Mouse (Mus musculus): ENCODE results near the gene Zfp62. TPM values are rescaled to one million over a fixed set of nuclear protein-coding genes. Genes with fewer than 3 reads are reported as not detected.

Gene Zfp62
- total RNA-seq, 2 experiments from 2014 or later: 21.5 to 29.6 TPM

GRCm38 (mm10) chr11:49202523-49203061 is 500 bp upstream of the Zfp62 start:
- no peak for DNase-seq (ENCODE audit: low spot score)
- intact Hi-C loops (cut with DNase I): loop anchor here (2.0 to 10.0 kb wide), 2 partner anchors 42 to 398 kb away; partner anchors contain the start of genes Mgat1 and Rack1

DNA sequence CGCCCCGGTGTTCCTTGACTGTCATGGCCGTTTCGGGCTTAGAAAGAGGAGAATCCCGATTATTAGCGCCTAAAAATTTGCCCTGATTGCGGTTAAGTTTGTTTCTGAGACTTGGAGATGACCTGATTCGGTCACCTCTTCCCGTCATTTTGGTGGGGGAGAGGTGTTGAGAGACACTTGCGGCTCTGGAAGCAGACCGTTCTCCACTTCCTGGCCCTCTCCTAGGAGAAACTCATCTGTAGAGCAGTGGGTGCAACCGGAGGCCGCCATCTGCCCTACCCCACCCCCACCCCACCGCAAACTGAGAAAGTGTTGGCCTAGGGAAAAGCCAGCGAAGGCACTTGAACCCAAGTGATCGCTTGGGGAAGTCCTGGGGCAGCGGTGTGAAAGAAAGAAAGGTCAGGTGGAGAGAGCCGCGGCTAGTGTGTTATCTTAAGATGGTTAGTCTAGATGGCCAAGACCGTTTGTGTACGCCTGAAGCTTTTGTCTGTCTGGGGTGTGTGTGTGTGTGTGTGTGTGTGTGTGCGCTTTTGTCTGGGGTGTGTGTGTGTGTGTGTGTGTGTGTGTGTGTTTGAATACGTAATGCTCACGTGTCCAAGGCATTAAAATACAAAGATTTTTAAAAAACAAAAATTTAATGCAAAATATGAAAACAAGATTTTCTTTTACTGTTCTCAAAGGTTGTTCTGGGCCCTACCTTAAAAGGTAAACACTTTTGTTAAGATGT is 842 bp downstream of the Zfp62 start:
- intact Hi-C loops (cut with DNase I): loop anchor here (2.0 to 10.0 kb wide), 2 partner anchors 41 to 399 kb away; partner anchors contain the start of genes Mgat1 and Rack1
- DNase-seq (ENCODE audit: low spot score): no peak

DNA sequence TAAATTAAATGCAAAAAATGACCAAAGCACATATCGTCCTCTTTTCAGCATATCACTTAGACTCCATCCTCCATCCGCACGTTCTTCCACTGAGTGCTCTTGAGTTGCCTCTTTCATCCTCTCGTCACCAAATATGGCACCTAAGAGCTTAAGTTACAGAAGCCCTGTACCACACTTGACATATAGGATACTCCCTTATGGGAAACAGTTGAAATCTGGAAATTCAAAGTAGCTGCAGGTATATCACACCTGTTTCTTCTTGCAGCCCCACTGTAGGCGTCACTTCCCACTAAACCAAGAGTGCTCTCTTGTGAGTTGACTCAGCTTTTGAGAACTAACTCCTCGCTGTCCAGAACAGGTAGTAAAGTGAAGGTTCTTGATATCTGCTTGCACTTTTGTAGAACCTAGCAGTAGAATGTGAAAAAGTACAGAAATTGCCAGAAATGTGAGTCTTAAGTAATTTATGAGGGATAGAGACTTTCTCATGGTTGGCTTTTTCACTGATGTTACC is 2.0 kb downstream of the Zfp62 start:
- intact Hi-C loops (cut with DNase I): loop anchor here (10.0 kb wide), 1 partner anchor 400 kb away; the partner anchor contains the start of gene Rack1
- DNase-seq (ENCODE audit: low spot score): no peak

GRCm38 (mm10) chr11:49207495-49207894 is 4.4 kb downstream of the Zfp62 start:
- intact Hi-C loops (cut with DNase I): loop anchor here (10.0 kb wide), 1 partner anchor 403 kb away; the partner anchor contains the start of gene Rack1

GRCm38 (mm10) chr11:49212577-49212976 is 9.5 kb downstream of the Zfp62 start:
- no peak for DNase-seq (ENCODE audit: low spot score)
- intact Hi-C loops (cut with DNase I): no loop called here

More at GRCm38 (mm10) chr11:49207495-49207894, 4.4 kb downstream of the Zfp62 start:
- no peak for DNase-seq (ENCODE audit: low spot score)

- no peak for DNase-seq (ENCODE audit: low spot score)
- intact Hi-C loops (cut with DNase I): no loop called here
Observed at GRCm38 (mm10) chr11:49213505-49213904, 10.4 kb downstream of the Zfp62 start.

- intact Hi-C loops (cut with DNase I): no loop called here
- DNase-seq (ENCODE audit: low spot score): no peak
Observed at GRCm38 (mm10) chr11:49219271-49219670, 16.2 kb downstream of the Zfp62 start.

- intact Hi-C loops (cut with DNase I): no loop called here
- DNase-seq (ENCODE audit: low spot score): no peak
Observed at GRCm38 (mm10) chr11:49224455-49224854, 21.4 kb downstream of the Zfp62 start.

- intact Hi-C loops (cut with DNase I): no loop called here
- no peak for DNase-seq (ENCODE audit: low spot score)
Observed at GRCm38 (mm10) chr11:49232781-49233180, 29.7 kb downstream of the Zfp62 start.

GRCm38 (mm10) chr11:49235459-49236207 is 32.5 kb downstream of the Zfp62 start:
- DNase-seq (ENCODE audit: low spot score): no peak
- intact Hi-C loops (cut with DNase I): no loop called here

DNA sequence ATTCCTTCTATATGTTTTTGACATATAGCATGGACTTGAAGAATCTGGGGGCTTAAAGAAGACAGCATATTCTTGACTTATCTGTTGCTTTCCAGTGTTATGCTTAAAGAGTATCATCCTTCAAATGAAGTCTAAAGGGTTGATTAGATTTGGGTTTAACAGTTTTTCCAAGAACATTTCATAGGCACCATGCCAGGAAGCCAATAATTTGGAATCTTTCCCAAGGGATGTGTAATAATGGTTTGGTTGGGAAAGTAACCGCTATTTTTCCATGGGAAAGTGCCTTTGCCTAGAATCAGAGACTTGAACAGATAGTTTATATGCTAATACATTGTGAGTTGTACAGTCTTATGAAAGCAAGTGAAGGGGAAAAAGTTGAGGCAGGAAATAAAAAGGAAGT is 33.8 kb downstream of the Zfp62 start:
- intact Hi-C loops (cut with DNase I): no loop called here
- DNase-seq (ENCODE audit: low spot score): no peak

GRCm38 (mm10) chr11:49237532-49237931 is 34.4 kb downstream of the Zfp62 start:
- intact Hi-C loops (cut with DNase I): no loop called here
- no peak for DNase-seq (ENCODE audit: low spot score)

- no peak for DNase-seq (ENCODE audit: low spot score)
- intact Hi-C loops (cut with DNase I): no loop called here
Observed at GRCm38 (mm10) chr11:49240310-49240709, 37.2 kb downstream of the Zfp62 start.

DNA sequence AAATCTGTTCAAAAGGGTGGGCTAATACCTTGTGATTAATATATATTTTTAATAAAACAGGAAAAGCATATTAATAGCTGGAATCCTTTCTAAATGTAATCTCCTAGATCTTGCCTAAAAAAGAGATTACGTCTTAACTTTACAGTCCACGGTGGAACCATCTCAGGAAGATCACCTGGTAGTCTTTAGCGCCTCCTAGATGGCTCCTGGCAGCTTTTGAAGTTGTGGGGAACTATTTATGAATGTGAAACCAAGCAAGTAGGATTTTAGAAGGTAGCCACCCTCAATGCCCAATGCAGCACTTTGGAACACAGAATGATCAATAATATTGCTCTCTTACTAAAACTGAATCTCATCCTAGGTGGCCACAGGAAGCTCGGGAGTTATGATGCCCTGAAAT is 37.8 kb downstream of the Zfp62 start:
- DNase-seq (ENCODE audit: low spot score): no peak

DNA sequence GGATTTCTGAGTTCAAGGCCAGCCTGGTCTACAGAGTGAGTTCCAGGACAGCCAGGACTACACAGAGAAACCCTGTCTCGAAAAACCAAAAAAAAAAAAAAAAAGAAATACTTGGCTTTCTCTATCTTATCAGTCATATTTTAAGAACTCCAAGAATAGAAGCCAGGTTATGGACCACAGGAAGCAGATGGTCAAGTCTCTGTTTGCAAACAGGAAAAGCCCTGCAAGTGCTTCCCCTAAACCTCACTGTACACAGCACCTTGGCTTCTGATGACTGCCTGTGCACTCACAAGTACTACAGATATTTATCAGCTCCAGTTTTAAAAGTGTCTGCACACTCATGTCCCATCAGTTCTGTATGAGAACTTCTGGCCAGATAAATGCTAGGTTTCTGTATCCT is 38.4 kb downstream of the Zfp62 start:
- intact Hi-C loops (cut with DNase I): no loop called here
- no peak for DNase-seq (ENCODE audit: low spot score)

More for the DNA sequence above, 37.8 kb downstream of the Zfp62 start:
- intact Hi-C loops (cut with DNase I): no loop called here

GRCm38 (mm10) chr11:49242944-49243626 is 40.0 kb downstream of the Zfp62 start:
- intact Hi-C loops (cut with DNase I): no loop called here
- no peak for DNase-seq (ENCODE audit: low spot score)

DNA sequence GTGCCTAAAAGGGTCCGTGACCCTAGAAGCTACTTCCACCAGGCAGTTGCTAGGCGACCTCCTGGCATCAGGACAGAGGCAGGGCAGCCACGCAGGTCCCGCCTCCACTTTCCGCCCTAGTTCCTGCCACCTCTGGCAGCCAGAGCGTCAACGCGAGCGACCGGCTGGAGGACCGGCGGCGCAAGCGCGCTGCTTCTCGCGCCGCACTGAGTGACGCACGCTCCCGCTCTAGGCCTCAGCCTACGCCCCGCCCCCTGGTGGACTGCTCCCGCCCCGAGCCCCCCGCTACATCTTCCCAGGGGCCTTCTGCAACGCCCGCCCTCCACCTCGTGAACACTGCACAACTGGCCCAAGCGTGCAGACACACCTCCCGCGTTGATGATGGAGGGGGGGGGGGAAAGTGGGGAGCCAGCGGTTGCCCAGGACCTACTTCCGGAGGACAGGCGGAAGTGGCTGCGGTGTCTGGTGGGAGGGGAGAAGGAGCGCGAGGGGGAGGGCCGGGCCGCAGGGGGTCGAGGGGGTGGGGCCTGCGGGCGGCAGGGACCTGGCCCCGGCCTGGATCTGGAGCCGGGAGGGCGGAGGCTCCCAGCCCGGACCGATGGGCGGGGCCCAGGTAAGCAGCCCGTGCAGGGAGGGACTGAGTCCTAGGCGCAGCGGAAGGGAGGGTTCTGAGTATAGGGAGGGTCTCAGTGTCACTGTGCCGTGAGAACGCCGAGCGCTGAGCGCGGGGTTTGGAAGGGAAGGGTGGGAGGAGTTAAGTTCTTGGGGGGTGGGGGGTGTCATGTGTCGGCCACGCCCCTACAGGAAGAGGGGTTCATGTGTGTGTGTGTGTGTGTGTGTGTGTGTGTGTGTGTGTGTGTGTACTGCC is 40.9 kb downstream of the Zfp62 start, which contains the start of gene Mgat1:
TSS of gene Mgat1 (plus strand) at position 465 of the 868 bp plus-strand sequence.
- DNase-seq (ENCODE audit: low spot score): peak; percentile 89
- intact Hi-C loops (cut with DNase I): loop anchor here (2.0 kb wide), 1 partner anchor 41 kb away; the partner anchor contains the start of gene Zfp62

GRCm38 (mm10) chr11:49244595-49244930 is 41.5 kb downstream of the Zfp62 start:
- intact Hi-C loops (cut with DNase I): loop anchor here (2.0 kb wide), 1 partner anchor 42 kb away; the partner anchor contains the start of gene Zfp62
- no peak for DNase-seq (ENCODE audit: low spot score)

- intact Hi-C loops (cut with DNase I): loop anchor here (2.0 kb wide), 1 partner anchor 42 kb away; the partner anchor contains the start of gene Zfp62
- no peak for DNase-seq (ENCODE audit: low spot score)
Observed at GRCm38 (mm10) chr11:49245176-49245575, 42.1 kb downstream of the Zfp62 start.
